Mouse (Mus musculus) cortical plate, adult 2 months (tissue): ENCODE measurements around the gene Sf3b3.
"Not testable (repeated sequence)": the region's sequence is repeated elsewhere in the genome, so short reads cannot be mapped to it uniquely, and the experiment has no call there.

Experiments used
- CTCF ChIP-seq: fragments of 200-500 bp; IDR thresholded peaks from 2 replicates; pipeline ENCODE4 v1.5.1; 2011; ENCODE audit warnings: mild to moderate bottlenecking, control low read depth, low read length; ENCODE audit not compliant: insufficient read depth; ENCODE audit errors: extremely low read depth
- POLR2A ChIP-seq: fragments of 200-500 bp; IDR thresholded peaks from 2 replicates; pipeline ENCODE4 v1.6.1; 2011; ENCODE audit warnings: mild to moderate bottlenecking, low read length, control low read depth; ENCODE audit not compliant: insufficient read depth; ENCODE audit errors: extremely low read depth

DNA sequence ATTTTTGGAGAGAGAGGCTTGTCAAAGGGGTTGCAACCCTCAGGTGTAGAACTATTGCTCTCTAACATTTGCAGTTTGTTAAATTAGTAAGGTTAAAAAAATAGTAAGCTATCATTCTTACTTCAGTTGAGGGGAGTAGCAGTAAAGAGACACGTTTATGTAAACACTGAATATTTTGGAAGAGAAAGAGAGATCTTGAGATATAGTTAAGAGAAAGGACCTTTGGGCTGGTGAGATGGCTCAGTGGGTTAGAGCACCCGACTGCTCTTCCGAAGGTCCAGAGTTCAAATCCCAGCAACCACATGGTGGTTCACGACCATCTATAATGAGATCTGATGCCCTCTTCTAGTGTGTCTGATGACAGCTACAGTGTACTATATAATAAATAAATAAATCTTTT lies 9.5 kb upstream of the Sf3b3 start:
- TF ChIP-seq CTCF, POLR2A: not testable (repeated sequence)
